Mouse (Mus musculus) cerebellum, postnatal 10 days (tissue): ENCODE measurements around the gene Mbd3.
"Not testable (repeated sequence)": the region's sequence is repeated elsewhere in the genome, so short reads cannot be mapped to it uniquely, and the experiment has no call there.

Experiments
- DNase-seq, 2 experiments: peaks; one replicate each; pipeline ENCODE4 v3.0.0; 2021; ENCODE audit warnings: mixed read lengths in 2 of 2

Mbd3 gene

GRCm38 (mm10) chr10:80367954-80368353 lies 31.4 kb downstream of the Mbd3 start:
- no peak for DNase-seq

GRCm38 (mm10) chr10:80365736-80366135 lies 33.6 kb downstream of the Mbd3 start:
- DNase-seq: no peak

GRCm38 (mm10) chr10:80363734-80364133 lies 35.6 kb downstream of the Mbd3 start:
- peak; percentile 66 to 77 for DNase-seq

DNA sequence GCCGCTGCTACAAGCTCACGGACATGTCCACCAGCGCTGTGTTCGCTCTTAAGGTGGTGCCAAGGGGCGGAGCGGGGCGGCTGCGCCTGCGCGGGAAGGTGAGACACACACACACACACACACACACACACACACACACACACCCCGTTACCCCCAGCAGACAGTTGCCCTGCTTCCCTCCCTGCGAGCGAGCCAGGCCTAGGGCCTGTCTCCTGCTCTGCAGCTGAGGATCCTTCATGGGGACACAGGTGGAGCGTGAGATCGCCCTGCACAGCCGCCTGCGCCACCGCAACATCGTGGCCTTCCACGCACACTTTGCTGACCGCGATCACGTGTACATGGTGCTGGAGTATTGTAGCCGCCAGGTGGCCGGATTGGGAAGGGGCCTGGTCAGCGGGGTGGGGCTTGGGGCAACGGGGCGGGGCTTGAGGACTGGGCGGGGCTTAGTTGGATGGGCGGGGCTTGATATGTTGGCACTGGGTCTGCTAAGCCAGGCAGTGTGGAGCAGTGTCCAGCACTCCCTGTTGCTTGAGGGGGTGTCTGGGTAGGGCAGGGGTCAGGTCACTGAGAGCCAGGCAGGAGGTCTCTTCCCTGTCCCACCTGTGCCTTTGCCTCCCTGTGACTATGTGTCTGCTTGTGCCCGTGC lies 41.2 kb downstream of the Mbd3 start:
- peak; percentile 78 to 79 for DNase-seq

DNA sequence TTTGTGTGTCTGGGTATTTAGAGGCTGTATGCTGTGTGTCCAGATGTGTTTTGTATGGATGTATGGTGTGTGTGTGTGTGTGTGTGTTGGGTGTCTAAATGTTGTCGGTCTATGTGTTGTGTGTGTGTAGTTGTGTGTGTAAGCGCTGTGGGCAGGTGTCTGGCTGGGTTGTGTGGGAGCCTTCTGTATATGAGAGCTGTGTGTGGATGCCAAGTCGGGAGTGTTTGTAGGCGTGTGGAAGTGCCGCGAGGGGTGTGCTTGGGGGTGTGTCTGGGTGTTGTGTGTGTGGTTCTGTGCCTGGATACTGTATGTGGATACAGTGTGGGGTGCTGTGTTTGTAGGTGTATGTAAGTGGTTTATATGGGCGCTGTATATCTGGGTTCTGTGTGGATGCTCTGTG lies 42.0 kb downstream of the Mbd3 start:
- DNase-seq: peak in 1 of 2 experiments; percentile 4

GRCm38 (mm10) chr10:80356737-80357136 lies 42.6 kb downstream of the Mbd3 start:
- DNase-seq: peak in 1 of 2 experiments; percentile 12

DNA sequence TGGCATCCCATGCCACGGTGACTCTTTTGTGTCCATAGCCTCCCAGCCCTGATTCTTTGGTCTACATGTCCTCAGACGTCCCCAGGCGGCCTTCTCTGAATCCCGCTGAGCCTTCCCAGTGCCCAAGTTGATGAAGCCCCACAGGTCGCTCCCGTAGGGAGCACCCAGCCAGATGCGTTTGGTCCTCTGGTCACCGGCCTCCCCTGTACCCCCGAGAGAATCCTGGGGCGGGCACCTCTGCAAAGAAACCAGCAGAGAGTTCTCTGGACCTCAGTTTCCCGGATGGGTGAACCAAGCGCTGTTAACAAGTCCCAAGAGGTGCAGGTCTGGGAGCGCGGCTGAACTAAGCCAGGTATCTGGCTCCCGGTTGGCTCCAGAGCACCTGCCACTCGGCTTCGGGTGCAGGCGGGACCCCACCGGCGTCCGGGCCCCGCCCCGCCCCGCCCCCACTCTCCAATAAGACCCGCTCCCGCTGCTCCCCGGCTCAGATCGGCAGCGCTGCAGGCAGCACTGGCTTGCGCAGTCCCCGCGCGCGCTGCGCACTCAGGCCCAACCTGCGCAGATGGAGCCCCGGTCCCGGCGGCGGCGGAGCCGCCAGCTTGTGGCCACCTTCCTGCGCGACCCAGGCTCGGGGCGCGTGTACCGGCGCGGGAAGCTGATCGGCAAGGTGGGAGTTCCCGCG lies 43.2 kb downstream of the Mbd3 start, which contains the start of gene Plk5:
Gene Plk5 (plus strand): TSS at position 459 of the 682 bp plus-strand sequence.
- peak; percentile 50 to 53 for DNase-seq

DNA sequence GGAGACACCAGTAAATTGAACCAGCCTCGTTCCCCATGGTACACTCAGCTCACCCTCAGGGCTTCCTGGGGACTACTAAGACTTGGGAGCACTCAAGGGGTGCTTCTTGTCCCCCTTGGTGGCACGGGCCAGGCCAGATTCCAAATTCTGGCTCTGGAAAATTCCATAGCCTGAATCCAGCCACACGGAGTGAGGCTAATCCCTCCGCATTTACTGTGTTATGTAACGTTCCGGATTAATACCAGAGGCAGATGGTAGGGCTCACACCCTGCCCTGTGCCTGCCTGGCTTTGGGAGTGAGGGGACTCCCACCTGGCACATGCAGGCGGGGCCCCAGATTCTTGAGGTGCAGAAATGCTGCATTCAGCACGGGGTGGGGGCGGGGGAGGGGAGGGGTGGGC lies 43.9 kb downstream of the Mbd3 start:
- DNase-seq: peak in 1 of 2 experiments; percentile 19

- no peak for DNase-seq
These were observed 46.6 kb downstream of the Mbd3 start for GRCm38 (mm10) chr10:80352727-80353126.

- no peak for DNase-seq
These were observed 47.5 kb downstream of the Mbd3 start for GRCm38 (mm10) chr10:80351896-80352295.

- peak; percentile 90 to 94 for DNase-seq
These were observed 49.1 kb downstream of the Mbd3 start for GRCm38 (mm10) chr10:80350292-80350691.

GRCm38 (mm10) chr10:80348981-80349380 lies 50.4 kb downstream of the Mbd3 start:
- DNase-seq: no peak

GRCm38 (mm10) chr10:80348244-80348781 lies 51.0 kb downstream of the Mbd3 start, which contains the start of gene Adamtsl5:
Gene Adamtsl5 (minus strand): TSS chr10:80348412.
- peak; percentile 66 for DNase-seq

DNA sequence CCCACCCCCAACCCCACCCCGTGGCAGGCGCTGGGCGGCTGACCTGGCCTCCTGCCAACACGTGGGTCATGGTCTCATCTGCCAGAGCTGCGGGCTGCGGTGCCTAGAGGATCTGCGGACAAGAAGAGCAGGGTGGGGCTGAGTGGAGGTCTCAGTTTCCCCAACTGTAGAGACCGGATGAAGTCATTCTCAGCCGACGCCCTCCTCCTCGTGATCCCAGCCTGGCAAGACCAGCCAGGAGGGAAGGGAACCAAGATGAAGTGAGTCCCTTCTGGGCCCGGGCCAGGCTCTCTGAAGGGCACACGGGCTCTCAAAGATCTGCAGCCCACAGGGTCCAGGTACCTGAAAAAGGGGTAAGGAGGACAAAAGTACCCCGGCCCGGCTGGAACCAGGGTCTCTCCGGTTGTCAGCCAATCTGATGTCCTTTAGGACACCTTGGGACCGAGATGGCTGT lies 51.8 kb downstream of the Mbd3 start:
- no peak for DNase-seq

- not testable (repeated sequence) for DNase-seq
These were observed 53.4 kb downstream of the Mbd3 start for GRCm38 (mm10) chr10:80345929-80346328.

GRCm38 (mm10) chr10:80345122-80345521 lies 54.2 kb downstream of the Mbd3 start:
- no peak for DNase-seq

- no peak for DNase-seq
These were observed 55.2 kb downstream of the Mbd3 start for GRCm38 (mm10) chr10:80344131-80344661.

DNA sequence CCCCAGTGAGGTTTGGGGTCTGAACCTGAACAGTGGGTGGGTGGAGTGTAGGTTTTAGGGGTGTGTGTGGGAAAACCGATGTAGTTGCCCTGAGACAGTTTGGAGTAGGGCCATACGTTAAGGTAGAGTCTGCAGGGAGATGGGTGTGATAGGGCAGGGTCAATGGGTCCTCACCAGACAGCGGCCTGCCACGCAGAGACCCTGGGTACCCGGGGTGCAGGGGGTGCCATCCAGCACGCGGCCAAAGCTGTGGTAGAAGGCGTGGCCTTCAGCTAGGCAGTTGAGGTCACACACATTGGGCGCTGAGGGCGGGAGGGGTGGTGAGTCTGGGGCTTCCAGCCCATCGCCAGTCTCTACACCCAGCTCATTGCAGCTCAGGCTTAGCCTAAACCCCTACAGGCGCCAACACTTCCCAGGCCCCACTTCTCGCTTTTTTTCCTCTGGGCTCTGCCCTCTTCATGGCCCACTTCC lies 55.9 kb downstream of the Mbd3 start:
- no peak for DNase-seq

DNA sequence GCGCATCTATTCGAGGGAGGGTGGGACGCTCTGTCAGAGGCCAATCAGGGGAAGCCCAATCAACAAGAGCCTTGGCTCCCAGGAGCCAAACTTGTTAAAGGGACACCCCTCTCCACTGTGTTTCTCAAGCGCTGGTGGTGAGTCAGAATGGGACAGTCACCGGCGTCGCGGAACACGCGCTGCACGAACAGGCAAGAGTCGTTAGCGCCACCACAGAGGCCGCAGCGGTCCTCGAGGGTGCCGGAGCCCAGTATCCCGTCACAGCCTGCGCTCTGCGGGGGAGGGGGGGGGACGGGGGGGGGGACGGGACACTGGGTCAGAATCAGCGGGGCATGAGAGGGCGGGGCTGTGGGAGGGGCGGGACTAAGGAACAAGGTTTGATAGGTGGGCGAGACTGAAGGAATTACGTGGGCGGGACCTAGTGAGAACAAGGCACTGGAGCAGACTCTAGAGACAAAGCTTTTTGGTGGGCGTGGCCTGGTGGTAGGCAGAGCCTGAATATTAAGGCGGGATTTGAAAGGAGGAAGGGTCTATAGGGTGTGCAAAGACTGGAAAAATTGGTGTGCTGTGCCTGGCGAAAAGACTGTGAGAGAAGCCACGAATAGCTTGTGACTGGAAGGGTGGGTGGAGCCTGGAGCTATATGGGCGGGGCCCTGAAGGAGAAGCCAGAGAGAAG lies 56.5 kb downstream of the Mbd3 start:
- DNase-seq: peak in 1 of 2 experiments; percentile 53
